Mouse (Mus musculus): ENCODE measurements at regions not wholly inside any gene's neighbourhood (a gene's known extent, or its start where the extent isn't known, plus 50 kb on each side); places are given as distances from the start of the nearest gene placed in this dataset.

GRCm38 (mm10) chr7:69807220-69807619 is 559.3 kb downstream of the Nr2f2 start:
- no peak overlapping the region for H3K4me3 ChIP-seq (replicated peaks)
- H3K9me3 ChIP-seq (ENCODE audit: control insufficient read depth, low read length): no peaks in the 10 kb centered on the region
- no peaks in the 10 kb centered on the region for H3K27me3 ChIP-seq (ENCODE audit: control insufficient read depth)
- H3K36me3 ChIP-seq (ENCODE audit: control insufficient read depth): no peaks in the 10 kb centered on the region
- TF ChIP-seq TAL1 (IDR thresholded peaks at IDR 0.05; ENCODE audit: low read length) (no peak), GATA1 (IDR thresholded peaks at IDR 0.05; ENCODE audit: low read length) (no peak)
- H3K4me1 ChIP-seq (ENCODE audit: control insufficient read depth): no peaks in the 10 kb centered on the region

- TF ChIP-seq GATA1 (IDR thresholded peaks at IDR 0.05; ENCODE audit: low read length) (no peak), TAL1 (IDR thresholded peaks at IDR 0.05; ENCODE audit: low read length) (no peak)
- H3K4me3 ChIP-seq (replicated peaks): no peak overlapping the region
- H3K27me3 ChIP-seq (ENCODE audit: control insufficient read depth): no peaks in the 10 kb centered on the region
Observed at GRCm38 (mm10) chr7:69770980-69771348, 595.6 kb downstream of the Nr2f2 start.

GRCm38 (mm10) chr7:69770313-69770979 is 596.1 kb downstream of the Nr2f2 start:
- Histone ChIP-seq H3K36me3 (ENCODE audit: control insufficient read depth) (no peaks in the 10 kb centered on the region), H3K4me3 (replicated peaks) (no peak overlapping the region), H3K9me3 (ENCODE audit: control insufficient read depth, low read length) (peaks cover 2% of the 10 kb centered on the region; the same call in 1 of the 2 replicates), H3K4me1 (ENCODE audit: control insufficient read depth) (no peaks in the 10 kb centered on the region), H3K27me3 (ENCODE audit: control insufficient read depth) (no peaks in the 10 kb centered on the region)
- no peak for TF ChIP-seq TAL1 (IDR thresholded peaks at IDR 0.05; ENCODE audit: low read length)
- no peak for TF ChIP-seq GATA1 (IDR thresholded peaks at IDR 0.05; ENCODE audit: low read length)

More at GRCm38 (mm10) chr7:69770980-69771348, 595.6 kb downstream of the Nr2f2 start:
- H3K36me3 ChIP-seq (ENCODE audit: control insufficient read depth): no peaks in the 10 kb centered on the region
- peaks cover 2% of the 10 kb centered on the region; the same call in 1 of the 2 replicates for H3K9me3 ChIP-seq (ENCODE audit: control insufficient read depth, low read length)
- H3K4me1 ChIP-seq (ENCODE audit: control insufficient read depth): no peaks in the 10 kb centered on the region

GRCm38 (mm10) chr7:69766451-69766850 is 600.1 kb downstream of the Nr2f2 start:
- Histone ChIP-seq H3K9me3 (ENCODE audit: control insufficient read depth, low read length) (peaks cover 2% of the 10 kb centered on the region; the same call in 1 of the 2 replicates), H3K27me3 (ENCODE audit: control insufficient read depth) (no peaks in the 10 kb centered on the region), H3K4me1 (ENCODE audit: control insufficient read depth) (no peaks in the 10 kb centered on the region), H3K4me3 (replicated peaks) (no peak overlapping the region), H3K36me3 (ENCODE audit: control insufficient read depth) (no peaks in the 10 kb centered on the region)
- no peak for TF ChIP-seq TAL1 (IDR thresholded peaks at IDR 0.05; ENCODE audit: low read length)
- no peak for TF ChIP-seq GATA1 (IDR thresholded peaks at IDR 0.05; ENCODE audit: low read length)

- TF ChIP-seq GATA1 (IDR thresholded peaks at IDR 0.05; ENCODE audit: low read length) (no peak), TAL1 (IDR thresholded peaks at IDR 0.05; ENCODE audit: low read length) (no peak)
- Histone ChIP-seq H3K4me3 (replicated peaks) (no peak overlapping the region), H3K9me3 (ENCODE audit: control insufficient read depth, low read length) (peaks cover 2% of the 10 kb centered on the region), H3K4me1 (ENCODE audit: control insufficient read depth) (no peaks in the 10 kb centered on the region), H3K27me3 (ENCODE audit: control insufficient read depth) (no peaks in the 10 kb centered on the region), H3K36me3 (ENCODE audit: control insufficient read depth) (no peaks in the 10 kb centered on the region)
Observed at GRCm38 (mm10) chr7:69740495-69740894, 626.0 kb downstream of the Nr2f2 start.

GRCm38 (mm10) chr7:69738998-69739397 is 627.5 kb downstream of the Nr2f2 start:
- TF ChIP-seq GATA1 (IDR thresholded peaks at IDR 0.05; ENCODE audit: low read length): no peak
- TF ChIP-seq TAL1 (IDR thresholded peaks at IDR 0.05; ENCODE audit: low read length): no peak
- Histone ChIP-seq H3K27me3 (ENCODE audit: control insufficient read depth) (no peaks in the 10 kb centered on the region), H3K4me1 (ENCODE audit: control insufficient read depth) (no peaks in the 10 kb centered on the region), H3K4me3 (replicated peaks) (no peak overlapping the region), H3K36me3 (ENCODE audit: control insufficient read depth) (no peaks in the 10 kb centered on the region), H3K9me3 (ENCODE audit: control insufficient read depth, low read length) (peaks cover 2% of the 10 kb centered on the region)

GRCm38 (mm10) chr7:69715081-69715480 is 651.5 kb downstream of the Nr2f2 start:
- no peaks in the 10 kb centered on the region for H3K36me3 ChIP-seq (ENCODE audit: control insufficient read depth)
- H3K9me3 ChIP-seq (ENCODE audit: control insufficient read depth, low read length): no peaks in the 10 kb centered on the region; the same call in 1 of the 2 replicates
- H3K27me3 ChIP-seq (ENCODE audit: control insufficient read depth): no peaks in the 10 kb centered on the region
- no peaks in the 10 kb centered on the region for H3K4me1 ChIP-seq (ENCODE audit: control insufficient read depth)
- TF ChIP-seq TAL1 (IDR thresholded peaks at IDR 0.05; ENCODE audit: low read length) (no peak), GATA1 (IDR thresholded peaks at IDR 0.05; ENCODE audit: low read length) (no peak)
- H3K4me3 ChIP-seq (replicated peaks): no peak overlapping the region

GRCm38 (mm10) chr7:69670211-69670610 is 696.3 kb downstream of the Nr2f2 start:
- no peaks in the 10 kb centered on the region for H3K27me3 ChIP-seq (ENCODE audit: control insufficient read depth)
- no peaks in the 10 kb centered on the region; the same call in 1 of the 2 replicates for H3K9me3 ChIP-seq (ENCODE audit: control insufficient read depth, low read length)
- TF ChIP-seq TAL1 (IDR thresholded peaks at IDR 0.05; ENCODE audit: low read length): no peak
- TF ChIP-seq GATA1 (IDR thresholded peaks at IDR 0.05; ENCODE audit: low read length): no peak
- no peaks in the 10 kb centered on the region for H3K36me3 ChIP-seq (ENCODE audit: control insufficient read depth)
- H3K4me1 ChIP-seq (ENCODE audit: control insufficient read depth): no peaks in the 10 kb centered on the region
- H3K4me3 ChIP-seq (replicated peaks): no peak overlapping the region

GRCm38 (mm10) chr7:69655583-69655982 is 711.0 kb downstream of the Nr2f2 start:
- no peaks in the 10 kb centered on the region for H3K9me3 ChIP-seq (ENCODE audit: control insufficient read depth, low read length)
- no peak overlapping the region for H3K4me3 ChIP-seq (replicated peaks)
- TF ChIP-seq GATA1 (IDR thresholded peaks at IDR 0.05; ENCODE audit: low read length) (no peak), TAL1 (IDR thresholded peaks at IDR 0.05; ENCODE audit: low read length) (no peak)
- H3K4me1 ChIP-seq (ENCODE audit: control insufficient read depth): no peaks in the 10 kb centered on the region
- H3K27me3 ChIP-seq (ENCODE audit: control insufficient read depth): no peaks in the 10 kb centered on the region
- H3K36me3 ChIP-seq (ENCODE audit: control insufficient read depth): no peaks in the 10 kb centered on the region

Measured in erythroblast, embryonic 14.5 days (primary cell).